ENCODE assay signal across 12 mouse cellular contexts in genomic region chr3:144396478-144396877, GRCm38 (mm10).
"Had no signal": no experiment of that assay in that cellular context is flagged by ENCODE, and none has a peak within 500 bp of the region (broad histone marks: within the 10 kb centered on the region; RNA-seq: fewer than 3 reads in every experiment).

No protein-coding gene starts in this region.

- ATAC-seq: lung, postnatal 0 days; midbrain, embryonic 15.5 days had no signal

- H3K4me2 ChIP-seq: liver, embryonic 11.5 days; liver, embryonic 15.5 days; midbrain, embryonic 15.5 days; neural tube, embryonic 12.5 days had no signal

- H3K9ac ChIP-seq: liver, embryonic 15.5 days; midbrain, embryonic 15.5 days; neural tube, embryonic 12.5 days had no signal

- H3K4me1 ChIP-seq: neural tube, embryonic 12.5 days had no signal

- H3K4me3 ChIP-seq: left cerebral cortex, adult 2 months; limb, embryonic 10.5 days; liver, embryonic 15.5 days; midbrain, embryonic 15.5 days; neural tube, embryonic 12.5 days had no signal

- H3K36me3 ChIP-seq: limb, embryonic 10.5 days; liver, embryonic 15.5 days; midbrain, embryonic 15.5 days; neural tube, embryonic 12.5 days had no signal

- H3K27me3 ChIP-seq: liver, embryonic 15.5 days; midbrain, embryonic 15.5 days; neural tube, embryonic 12.5 days had no signal

- H3K27ac ChIP-seq: left cerebral cortex, adult 2 months; limb, embryonic 10.5 days; liver, embryonic 15.5 days; midbrain, embryonic 15.5 days; neural tube, embryonic 12.5 days had no signal

- H3K9me3 ChIP-seq: limb, embryonic 10.5 days; liver, embryonic 15.5 days; midbrain, embryonic 15.5 days; neural tube, embryonic 12.5 days had no signal

- DNase-seq: kidney, postnatal 10 days; kidney, postnatal 4 days; lung, adult 2 months; lung, postnatal 36 days; thymus, postnatal 36 days had no signal
